Mouse (Mus musculus) 3T3-L1 (cell line): ENCODE measurements at regions not wholly inside any gene's neighbourhood (a gene's known extent, or its start where the extent isn't known, plus 50 kb on each side); places are given as distances from the start of the nearest gene placed in this dataset.

ENCODE experiments used
- DNase-seq: peaks from one replicate; pipeline ENCODE4 v3.0.0-alpha.2; 2015; ENCODE audit warnings: low read depth, low spot score

- no peak for DNase-seq
Measured at GRCm38 (mm10) chr9:25374161-25374560, 107.2 kb upstream of the Eepd1 start.

DNA sequence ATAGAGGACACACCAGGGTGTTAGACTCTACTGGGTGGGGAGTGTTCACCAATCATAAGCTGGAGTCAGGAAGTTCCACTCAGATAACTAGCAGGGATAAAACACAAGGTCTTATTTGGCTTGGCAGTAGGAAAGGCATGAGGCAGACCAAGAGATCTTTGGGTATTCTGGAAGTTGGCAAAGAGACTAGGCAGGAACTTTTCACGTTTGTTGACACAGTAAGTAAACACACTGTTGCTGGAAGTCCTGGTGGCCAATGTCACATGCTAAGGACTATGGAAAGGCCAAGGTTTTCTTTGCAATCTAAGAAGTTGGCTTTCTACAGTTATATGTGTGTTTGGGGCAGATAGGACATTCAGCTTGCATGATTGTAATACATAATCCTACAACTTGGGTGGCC, 105.1 kb upstream of the Eepd1 start:
- DNase-seq = no peak

- no peak for DNase-seq
Measured at GRCm38 (mm10) chr9:25377771-25378747, 103.3 kb upstream of the Eepd1 start.

DNA sequence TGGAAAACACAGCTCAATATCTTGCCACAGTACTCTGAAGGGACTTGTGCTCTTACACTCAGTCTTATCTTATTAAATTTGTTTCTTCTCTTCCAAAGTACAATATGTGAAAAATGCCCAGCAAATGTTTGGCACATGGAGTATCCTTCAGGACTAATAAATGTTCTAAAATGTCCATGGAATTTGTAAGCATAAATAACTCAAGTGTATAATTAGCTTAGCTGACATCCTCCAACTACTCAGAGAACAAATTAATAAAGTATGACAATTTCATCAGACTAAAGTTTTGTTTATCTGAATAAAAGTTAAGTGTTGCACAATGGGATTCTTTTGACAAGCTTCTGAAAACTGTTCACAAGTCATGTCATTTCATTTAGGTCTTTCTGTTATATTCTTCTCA, 96.0 kb upstream of the Eepd1 start:
- DNase-seq = no peak

DNA sequence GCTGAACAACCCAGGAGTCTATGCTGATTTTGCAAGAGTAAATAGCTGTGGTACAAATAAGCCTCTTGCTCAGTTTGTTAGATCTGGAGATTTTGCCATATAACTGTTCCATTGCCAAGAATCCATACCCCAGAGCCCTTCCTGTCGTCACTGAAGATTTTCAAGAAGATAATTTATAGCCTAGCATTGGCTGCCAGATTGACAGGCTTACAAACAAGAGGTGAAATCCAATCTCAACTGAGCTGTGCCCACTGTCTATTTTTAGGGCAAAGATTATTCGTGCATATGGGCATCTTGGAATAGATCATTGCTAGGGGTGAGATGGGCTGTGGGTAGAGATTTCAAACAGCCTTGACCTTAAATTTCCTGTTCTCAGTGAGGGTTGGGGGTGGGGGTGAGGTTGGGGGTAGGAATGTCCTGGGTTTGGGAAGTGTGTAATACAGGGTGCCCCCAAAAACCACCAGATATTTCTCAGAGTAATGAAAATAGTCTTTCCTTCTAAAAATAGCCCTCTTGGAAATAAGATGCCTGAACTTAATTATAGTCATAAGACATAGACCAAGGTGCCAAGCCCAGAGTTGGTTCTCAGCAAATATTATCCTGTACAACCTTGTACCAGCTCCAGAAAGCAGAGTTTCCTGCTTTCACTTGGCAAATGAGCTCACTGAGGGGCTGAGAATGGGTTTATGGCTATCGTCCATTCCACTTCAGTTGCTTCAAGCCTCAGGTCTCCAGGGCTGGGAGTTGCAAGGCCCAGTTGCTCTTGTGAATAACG, 93.3 kb upstream of the Eepd1 start:
- peak; percentile 72 for DNase-seq

DNA sequence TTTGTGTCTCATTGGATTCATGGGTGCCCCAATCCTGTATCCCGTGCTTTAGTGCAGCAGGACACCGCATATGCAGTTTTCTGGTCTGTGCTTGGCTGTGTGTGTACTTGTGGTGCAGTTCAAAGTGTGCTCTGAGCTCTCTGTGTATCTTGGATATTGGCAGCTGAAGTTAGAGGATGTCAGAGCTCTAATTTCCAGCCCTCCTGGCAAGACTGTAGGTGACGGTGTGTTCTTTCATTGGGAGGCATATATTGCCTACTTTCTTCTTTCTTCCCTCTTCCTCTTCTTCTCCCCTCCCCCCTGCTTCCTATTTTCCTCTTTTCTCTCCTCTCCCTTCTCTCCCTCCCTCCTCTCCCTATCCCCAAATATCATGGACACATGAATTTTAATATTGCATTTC, 92.0 kb upstream of the Eepd1 start:
- no peak for DNase-seq

GRCm38 (mm10) chr9:25400647-25401335, 80.6 kb upstream of the Eepd1 start:
- peak; percentile 6 for DNase-seq

DNA sequence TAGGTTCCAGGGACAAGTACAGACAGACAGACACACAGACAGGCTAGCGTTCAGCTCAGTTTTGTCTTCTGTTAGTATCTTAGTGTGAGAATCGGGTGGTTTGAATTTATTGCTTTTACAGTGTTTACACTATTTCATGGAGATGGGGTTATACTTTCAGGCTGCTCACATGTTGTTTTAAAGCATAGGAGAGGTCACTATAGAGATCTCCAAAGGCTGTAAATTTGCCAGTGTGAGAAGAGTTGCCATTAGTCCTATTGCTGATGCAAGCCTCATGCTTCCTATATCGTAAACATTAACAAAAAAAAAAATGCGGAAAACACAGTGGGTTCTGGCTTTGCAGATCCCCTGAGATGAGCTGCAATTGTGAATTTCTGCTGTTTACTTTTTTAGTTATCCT, 75.5 kb upstream of the Eepd1 start:
- DNase-seq = no peak

DNA sequence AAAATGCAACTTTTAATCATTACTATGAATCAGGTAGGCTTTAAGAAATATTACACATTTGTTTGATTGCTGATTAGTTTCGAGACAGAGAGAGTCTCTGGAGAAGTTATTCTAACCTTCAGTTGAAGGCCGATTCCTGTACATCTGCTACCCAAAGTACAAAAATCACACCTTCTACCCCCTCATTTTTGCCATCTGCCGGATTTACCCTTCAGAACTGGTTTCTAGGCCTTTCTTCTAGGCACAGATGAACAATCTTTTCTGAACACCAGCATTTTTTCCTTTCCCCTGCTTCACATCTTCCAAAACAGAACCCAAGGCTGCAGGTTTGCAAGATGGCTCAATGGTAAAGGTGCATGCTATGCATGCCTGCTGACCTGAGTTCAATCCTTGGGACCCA, 72.8 kb upstream of the Eepd1 start:
- no peak for DNase-seq

DNA sequence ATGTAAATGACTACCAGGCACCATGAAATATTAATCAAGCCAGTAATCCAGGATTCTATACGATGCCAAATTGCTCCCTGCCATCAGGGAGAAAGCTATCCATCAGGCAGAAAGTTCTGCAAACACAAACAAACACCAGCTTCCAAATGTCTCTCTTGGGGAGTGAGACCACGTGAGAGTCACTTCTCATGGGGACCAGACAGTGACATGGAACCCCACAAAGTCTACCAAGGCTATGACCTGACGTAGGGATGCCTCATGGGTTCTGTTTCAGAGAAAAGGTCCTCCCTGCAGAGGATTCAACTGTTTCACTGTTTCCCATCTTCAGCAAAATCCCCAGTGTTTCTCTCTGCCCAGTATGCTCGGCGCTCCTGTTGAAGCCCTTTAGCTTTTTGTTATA, 71.6 kb upstream of the Eepd1 start:
- no peak for DNase-seq

- no peak for DNase-seq
Measured at GRCm38 (mm10) chr9:25413873-25414272, 67.5 kb upstream of the Eepd1 start.

- no peak for DNase-seq
Measured at GRCm38 (mm10) chr9:25414315-25414714, 67.0 kb upstream of the Eepd1 start.

DNA sequence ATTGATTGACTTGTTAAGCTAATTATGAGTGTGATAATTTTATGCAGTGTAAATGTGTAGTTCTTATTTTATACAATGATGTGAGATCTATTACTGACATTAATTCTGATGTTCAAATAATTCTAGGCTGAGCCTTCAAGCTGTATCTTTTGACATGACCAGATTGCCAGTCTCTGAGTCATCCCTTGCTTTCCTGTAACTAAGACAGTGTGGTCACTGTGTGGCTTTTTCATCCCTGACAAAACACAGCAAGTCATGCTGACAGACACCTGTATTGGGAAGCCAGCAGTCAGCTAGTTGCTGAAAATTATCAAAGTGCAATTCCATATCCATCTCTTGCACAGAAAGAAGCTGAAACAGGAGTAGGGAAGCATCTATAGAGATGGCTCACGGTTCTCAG, 54.4 kb upstream of the Eepd1 start:
- DNase-seq = peak; percentile 46

DNA sequence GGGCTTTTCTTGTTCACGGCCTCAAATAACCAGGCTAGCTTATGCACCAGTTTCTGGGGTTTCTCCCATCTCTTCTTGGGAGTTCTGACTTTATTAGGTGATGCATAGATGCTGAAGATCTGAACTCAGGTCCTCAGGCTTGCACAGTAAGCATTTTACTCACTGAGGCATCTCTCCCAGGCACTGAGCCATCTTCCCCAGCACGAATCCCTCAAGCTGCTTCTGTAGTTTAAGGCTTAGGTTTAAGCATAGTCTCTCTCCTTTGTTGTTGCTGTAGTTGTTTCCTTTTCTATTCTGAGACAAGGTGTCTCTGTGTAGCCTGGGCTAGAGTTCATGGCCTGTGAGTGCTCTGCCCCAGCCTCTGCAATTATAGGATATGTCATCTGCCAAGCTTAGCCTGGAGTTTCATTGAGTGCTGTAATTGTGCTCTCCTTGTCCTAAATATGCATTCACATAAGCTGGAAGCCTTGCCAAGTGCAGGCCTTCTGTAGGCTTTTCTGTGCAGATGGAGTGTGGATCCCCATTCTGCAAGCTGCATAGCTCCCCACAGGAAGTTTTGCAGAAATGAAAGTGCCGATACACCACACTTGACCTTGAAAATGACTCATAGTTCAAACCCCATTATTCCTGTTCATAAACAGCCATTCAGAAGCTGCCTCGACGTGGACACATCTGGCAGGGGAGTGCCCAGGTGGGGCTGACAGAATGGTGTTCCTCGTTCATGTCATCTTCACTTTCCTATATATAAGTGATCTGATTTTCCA, 51.7 kb upstream of the Eepd1 start:
- DNase-seq = peak; percentile 37
